Mouse (Mus musculus): ENCODE measurements at regions not wholly inside any gene's neighbourhood (a gene's known extent, or its start where the extent isn't known, plus 50 kb on each side); places are given as distances from the start of the nearest gene placed in this dataset.

- no peak overlapping the region for H3K4me3 ChIP-seq
- ATAC-seq (ENCODE audit: insufficient number of reproducible peaks, low FRiP score): no peak
- no peaks in the 10 kb centered on the region for H3K4me1 ChIP-seq (replicated peaks)
- no peaks in the 10 kb centered on the region for H3K36me3 ChIP-seq
- H3K27ac ChIP-seq (ENCODE audit: poor library complexity, severe bottlenecking): no peak overlapping the region
- no peak overlapping the region for H3K4me2 ChIP-seq
- WGBS: 80% methylated on average over 2 of the region's 2 CpGs
- H3K27me3 ChIP-seq (replicated peaks): no peaks in the 10 kb centered on the region
- H3K9ac ChIP-seq: no peak overlapping the region
- no peaks in the 10 kb centered on the region for H3K9me3 ChIP-seq (replicated peaks)
These were observed 329.5 kb upstream of the Lcorl start for GRCm38 (mm10) chr5:46186908-46187307.

- no peak overlapping the region for H3K4me2 ChIP-seq
- no peak for ATAC-seq (ENCODE audit: insufficient number of reproducible peaks, low FRiP score)
- no peaks in the 10 kb centered on the region for H3K36me3 ChIP-seq
- no peaks in the 10 kb centered on the region for H3K4me1 ChIP-seq (replicated peaks)
- no peak overlapping the region for H3K4me3 ChIP-seq
- H3K9ac ChIP-seq: no peak overlapping the region
- H3K27me3 ChIP-seq (replicated peaks): no peaks in the 10 kb centered on the region
- 77% methylated on average over 2 of the region's 2 CpGs for WGBS
- no peak overlapping the region for H3K27ac ChIP-seq (ENCODE audit: poor library complexity, severe bottlenecking)
- no peaks in the 10 kb centered on the region for H3K9me3 ChIP-seq (replicated peaks)
These were observed 324.7 kb upstream of the Lcorl start for GRCm38 (mm10) chr5:46182157-46182556.

GRCm38 (mm10) chr5:46172315-46172714, 314.9 kb upstream of the Lcorl start:
- no peaks in the 10 kb centered on the region for H3K27me3 ChIP-seq (replicated peaks)
- H3K36me3 ChIP-seq: no peaks in the 10 kb centered on the region
- no peak overlapping the region for H3K4me3 ChIP-seq
- H3K9ac ChIP-seq: no peak overlapping the region
- no peak for ATAC-seq (ENCODE audit: insufficient number of reproducible peaks, low FRiP score)
- no peak overlapping the region for H3K4me2 ChIP-seq
- H3K27ac ChIP-seq (ENCODE audit: poor library complexity, severe bottlenecking): no peak overlapping the region
- 40% methylated on average over 3 of the region's 3 CpGs for WGBS
- no peaks in the 10 kb centered on the region for H3K9me3 ChIP-seq (replicated peaks)
- no peaks in the 10 kb centered on the region for H3K4me1 ChIP-seq (replicated peaks)

GRCm38 (mm10) chr5:46160774-46161173, 303.4 kb upstream of the Lcorl start:
- no peak overlapping the region for H3K27ac ChIP-seq (ENCODE audit: poor library complexity, severe bottlenecking)
- no peaks in the 10 kb centered on the region for H3K4me1 ChIP-seq (replicated peaks)
- ATAC-seq (ENCODE audit: insufficient number of reproducible peaks, low FRiP score): no peak
- no peak overlapping the region for H3K9ac ChIP-seq
- no peaks in the 10 kb centered on the region for H3K9me3 ChIP-seq (replicated peaks)
- no peaks in the 10 kb centered on the region for H3K27me3 ChIP-seq (replicated peaks)
- H3K4me3 ChIP-seq: no peak overlapping the region
- WGBS: 84% methylated on average over 4 of the region's 4 CpGs
- H3K36me3 ChIP-seq: no peaks in the 10 kb centered on the region
- H3K4me2 ChIP-seq: no peak overlapping the region

GRCm38 (mm10) chr5:46151973-46152372, 294.6 kb upstream of the Lcorl start:
- H3K4me2 ChIP-seq: no peak overlapping the region
- no peaks in the 10 kb centered on the region for H3K27me3 ChIP-seq (replicated peaks)
- WGBS: 32% methylated on average over 3 of the region's 3 CpGs
- H3K4me3 ChIP-seq: no peak overlapping the region
- no peak overlapping the region for H3K27ac ChIP-seq (ENCODE audit: poor library complexity, severe bottlenecking)
- no peaks in the 10 kb centered on the region for H3K4me1 ChIP-seq (replicated peaks)
- no peak for ATAC-seq (ENCODE audit: insufficient number of reproducible peaks, low FRiP score)
- H3K9ac ChIP-seq: no peak overlapping the region
- H3K9me3 ChIP-seq (replicated peaks): no peaks in the 10 kb centered on the region
- H3K36me3 ChIP-seq: no peaks in the 10 kb centered on the region

GRCm38 (mm10) chr5:46150825-46151224, 293.4 kb upstream of the Lcorl start:
- no peaks in the 10 kb centered on the region for H3K4me1 ChIP-seq (replicated peaks)
- no peaks in the 10 kb centered on the region for H3K27me3 ChIP-seq (replicated peaks)
- H3K4me3 ChIP-seq: no peak overlapping the region
- no peak for ATAC-seq (ENCODE audit: insufficient number of reproducible peaks, low FRiP score)
- H3K9me3 ChIP-seq (replicated peaks): no peaks in the 10 kb centered on the region
- H3K36me3 ChIP-seq: no peaks in the 10 kb centered on the region
- no peak overlapping the region for H3K4me2 ChIP-seq
- H3K27ac ChIP-seq (ENCODE audit: poor library complexity, severe bottlenecking): no peak overlapping the region
- H3K9ac ChIP-seq: no peak overlapping the region
- 72% methylated on average over 6 of the region's 6 CpGs for WGBS

GRCm38 (mm10) chr5:46149851-46150615, 292.6 kb upstream of the Lcorl start:
- no peak overlapping the region for H3K27ac ChIP-seq (ENCODE audit: poor library complexity, severe bottlenecking)
- no peak overlapping the region for H3K4me2 ChIP-seq
- H3K4me1 ChIP-seq (replicated peaks): no peaks in the 10 kb centered on the region
- no peaks in the 10 kb centered on the region for H3K9me3 ChIP-seq (replicated peaks)
- no peak overlapping the region for H3K4me3 ChIP-seq
- H3K36me3 ChIP-seq: no peaks in the 10 kb centered on the region
- H3K9ac ChIP-seq: no peak overlapping the region
- no peaks in the 10 kb centered on the region for H3K27me3 ChIP-seq (replicated peaks)
- no peak for ATAC-seq (ENCODE audit: insufficient number of reproducible peaks, low FRiP score)
- 63% methylated on average over 6 of the region's 6 CpGs for WGBS

- Histone ChIP-seq H3K9ac (no peak overlapping the region), H3K36me3 (no peaks in the 10 kb centered on the region), H3K4me2 (no peak overlapping the region), H3K4me1 (replicated peaks) (peaks cover 4% of the 10 kb centered on the region; the same call in 1 of the 2 replicates), H3K4me3 (no peak overlapping the region), H3K9me3 (replicated peaks) (no peaks in the 10 kb centered on the region), H3K27me3 (replicated peaks) (no peaks in the 10 kb centered on the region), H3K27ac (ENCODE audit: poor library complexity, severe bottlenecking) (no peak overlapping the region)
- no peak for ATAC-seq (ENCODE audit: insufficient number of reproducible peaks, low FRiP score)
- 33% methylated on average over 2 of the region's 2 CpGs for WGBS
These were observed 281.6 kb upstream of the Lcorl start for GRCm38 (mm10) chr5:46139024-46139423.

GRCm38 (mm10) chr5:46137695-46138094, 280.3 kb upstream of the Lcorl start:
- Histone ChIP-seq H3K36me3 (no peaks in the 10 kb centered on the region), H3K9me3 (replicated peaks) (no peaks in the 10 kb centered on the region), H3K27ac (ENCODE audit: poor library complexity, severe bottlenecking) (no peak overlapping the region), H3K27me3 (replicated peaks) (no peaks in the 10 kb centered on the region), H3K4me1 (replicated peaks) (peaks cover 4% of the 10 kb centered on the region; the same call in 1 of the 2 replicates), H3K9ac (no peak overlapping the region), H3K4me3 (no peak overlapping the region), H3K4me2 (no peak overlapping the region)
- no peak for ATAC-seq (ENCODE audit: insufficient number of reproducible peaks, low FRiP score)
- 89% methylated on average over 3 of the region's 3 CpGs for WGBS

- Histone ChIP-seq H3K4me1 (replicated peaks) (no peaks in the 10 kb centered on the region), H3K27me3 (replicated peaks) (no peaks in the 10 kb centered on the region), H3K27ac (ENCODE audit: poor library complexity, severe bottlenecking) (no peak overlapping the region), H3K9ac (no peak overlapping the region), H3K4me3 (no peak overlapping the region), H3K36me3 (no peaks in the 10 kb centered on the region), H3K9me3 (replicated peaks) (no peaks in the 10 kb centered on the region), H3K4me2 (no peak overlapping the region)
- 79% methylated on average over 4 of the region's 4 CpGs for WGBS
- ATAC-seq (ENCODE audit: insufficient number of reproducible peaks, low FRiP score): no peak
These were observed 250.6 kb upstream of the Lcorl start for GRCm38 (mm10) chr5:46108020-46108419.

- H3K36me3 ChIP-seq: no peaks in the 10 kb centered on the region
- no peaks in the 10 kb centered on the region for H3K27me3 ChIP-seq (replicated peaks)
- no peak overlapping the region for H3K4me3 ChIP-seq
- H3K4me1 ChIP-seq (replicated peaks): no peaks in the 10 kb centered on the region
- H3K27ac ChIP-seq (ENCODE audit: poor library complexity, severe bottlenecking): no peak overlapping the region
- ATAC-seq (ENCODE audit: insufficient number of reproducible peaks, low FRiP score): no peak
- no peak overlapping the region for H3K4me2 ChIP-seq
- H3K9ac ChIP-seq: no peak overlapping the region
- no peaks in the 10 kb centered on the region for H3K9me3 ChIP-seq (replicated peaks)
- 72% methylated on average over 4 of the region's 4 CpGs for WGBS
These were observed 245.9 kb upstream of the Lcorl start for GRCm38 (mm10) chr5:46103350-46103749.

GRCm38 (mm10) chr5:46092549-46092948, 235.1 kb upstream of the Lcorl start:
- H3K4me3 ChIP-seq: no peak overlapping the region
- no peak for ATAC-seq (ENCODE audit: insufficient number of reproducible peaks, low FRiP score)
- 72% methylated on average over 5 of the region's 5 CpGs for WGBS

More at GRCm38 (mm10) chr5:46092549-46092948, 235.1 kb upstream of the Lcorl start:
- Histone ChIP-seq H3K27ac (ENCODE audit: poor library complexity, severe bottlenecking) (no peak overlapping the region), H3K36me3 (no peaks in the 10 kb centered on the region), H3K4me1 (replicated peaks) (no peaks in the 10 kb centered on the region), H3K4me2 (no peak overlapping the region), H3K27me3 (replicated peaks) (no peaks in the 10 kb centered on the region), H3K9me3 (replicated peaks) (no peaks in the 10 kb centered on the region), H3K9ac (no peak overlapping the region)

All from heart, embryonic 12.5 days (tissue).